Mouse (Mus musculus) cerebellum, postnatal 36 days (tissue): ENCODE results near the gene Il2ra.

Source experiments
- DNase-seq, 2 experiments: peaks; one replicate each; pipeline ENCODE4 v3.0.0; 2021 to 2022; ENCODE audit warnings: mixed read lengths in 2 of 2

Il2ra gene

DNA sequence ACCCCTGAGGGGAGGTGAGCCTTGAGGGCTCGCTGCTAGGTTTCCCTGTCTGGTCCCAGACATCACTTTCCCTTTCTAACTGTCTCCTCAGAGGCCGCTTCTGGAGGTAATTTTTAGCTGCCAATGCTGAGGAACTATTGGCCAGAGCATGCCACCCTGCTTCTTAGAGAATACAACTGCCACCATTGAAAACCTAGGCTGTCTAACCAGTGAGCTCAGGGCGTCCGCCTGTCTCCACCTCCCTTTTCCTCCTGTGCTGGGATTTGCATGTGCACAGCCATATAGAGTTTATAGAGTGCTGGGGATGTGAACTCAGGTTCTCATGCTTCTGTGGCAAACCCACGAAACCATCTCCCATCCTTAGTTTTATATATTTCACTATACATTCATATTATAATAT, 11.2 kb downstream of the Il2ra start:
- no peak for DNase-seq

DNA sequence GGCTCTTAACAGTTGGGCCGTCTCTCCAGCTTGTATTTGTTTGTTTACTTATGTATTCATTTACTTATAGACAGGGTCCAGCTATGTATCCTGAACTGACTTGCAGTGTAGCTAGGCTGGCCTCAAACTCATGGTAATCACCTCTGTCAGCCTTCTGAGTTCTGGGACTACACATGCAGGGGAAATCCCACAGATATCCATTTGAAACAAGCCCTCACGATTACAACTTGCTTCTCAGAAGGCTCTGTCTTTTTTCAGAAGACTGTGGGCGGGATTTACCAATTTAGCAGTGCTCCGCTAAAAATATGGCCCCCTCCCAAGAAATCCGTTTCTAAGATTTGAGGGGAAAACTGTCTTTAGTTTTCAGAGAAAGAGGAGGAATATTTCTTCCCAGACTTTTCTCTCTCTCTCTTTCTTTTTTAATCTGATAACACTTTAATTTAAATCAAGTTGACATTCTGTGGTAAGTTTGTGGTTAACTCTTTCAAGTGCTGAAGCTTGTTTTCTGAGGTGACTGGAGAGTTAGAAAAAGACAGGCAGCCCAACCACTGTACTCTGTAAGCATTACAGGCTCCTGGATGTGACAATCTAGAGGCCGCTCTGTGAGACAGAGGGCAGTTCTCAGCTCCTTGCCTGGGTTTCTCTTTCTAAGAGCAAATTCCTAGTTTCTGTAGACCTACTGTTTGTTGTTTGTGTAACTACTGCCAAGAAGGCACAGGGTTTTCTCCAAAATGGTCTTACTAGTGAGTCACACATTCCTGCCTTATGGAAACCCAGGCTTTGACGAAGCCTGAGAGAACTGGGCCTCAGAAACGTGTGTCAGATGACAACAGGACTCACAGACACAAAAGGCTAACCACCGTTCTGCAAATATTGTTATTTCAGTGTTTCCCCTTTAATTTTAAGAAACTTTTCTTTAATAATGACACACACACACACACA, 12.7 kb downstream of the Il2ra start:
- no peak for DNase-seq

DNA sequence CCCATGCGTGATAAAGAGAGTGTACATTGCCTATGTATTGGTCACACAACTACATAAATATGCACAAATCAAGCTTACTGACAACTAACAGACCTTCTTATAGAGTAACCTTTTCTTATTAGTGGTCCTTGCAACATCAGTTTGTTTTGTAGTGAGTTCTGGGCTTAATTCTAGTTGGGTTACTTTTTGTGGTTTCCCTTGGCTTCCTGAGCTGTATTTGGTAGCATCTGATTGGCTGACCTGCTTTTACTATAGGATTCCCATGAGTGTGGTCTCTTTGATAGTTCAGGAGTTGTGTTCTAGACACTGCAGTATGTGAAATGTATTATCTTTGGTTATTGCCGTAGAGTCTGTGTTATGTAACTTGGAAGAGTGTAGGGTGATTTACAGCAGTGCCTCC, 15.0 kb downstream of the Il2ra start:
- no peak for DNase-seq

DNA sequence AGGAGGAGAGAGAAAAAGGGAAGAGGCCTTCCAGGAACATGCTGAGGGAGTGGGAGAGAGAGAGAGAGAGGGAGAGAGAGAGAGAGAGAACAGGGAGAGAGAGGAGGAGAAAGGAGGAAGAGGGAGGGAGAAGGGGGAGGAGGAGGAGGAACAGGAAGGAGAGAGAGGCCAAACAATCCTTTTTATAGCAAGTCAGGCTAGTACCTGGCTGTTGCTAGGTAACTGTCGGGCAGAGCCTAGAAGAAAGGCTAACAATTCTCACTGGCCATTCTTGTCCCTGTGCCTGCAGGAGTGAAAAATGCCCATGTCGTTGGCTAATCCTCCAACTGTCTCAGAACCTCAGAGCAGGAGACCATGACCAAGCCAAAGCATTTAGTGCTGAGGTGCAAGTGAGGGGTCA, 16.7 kb downstream of the Il2ra start:
- DNase-seq = no peak

DNA sequence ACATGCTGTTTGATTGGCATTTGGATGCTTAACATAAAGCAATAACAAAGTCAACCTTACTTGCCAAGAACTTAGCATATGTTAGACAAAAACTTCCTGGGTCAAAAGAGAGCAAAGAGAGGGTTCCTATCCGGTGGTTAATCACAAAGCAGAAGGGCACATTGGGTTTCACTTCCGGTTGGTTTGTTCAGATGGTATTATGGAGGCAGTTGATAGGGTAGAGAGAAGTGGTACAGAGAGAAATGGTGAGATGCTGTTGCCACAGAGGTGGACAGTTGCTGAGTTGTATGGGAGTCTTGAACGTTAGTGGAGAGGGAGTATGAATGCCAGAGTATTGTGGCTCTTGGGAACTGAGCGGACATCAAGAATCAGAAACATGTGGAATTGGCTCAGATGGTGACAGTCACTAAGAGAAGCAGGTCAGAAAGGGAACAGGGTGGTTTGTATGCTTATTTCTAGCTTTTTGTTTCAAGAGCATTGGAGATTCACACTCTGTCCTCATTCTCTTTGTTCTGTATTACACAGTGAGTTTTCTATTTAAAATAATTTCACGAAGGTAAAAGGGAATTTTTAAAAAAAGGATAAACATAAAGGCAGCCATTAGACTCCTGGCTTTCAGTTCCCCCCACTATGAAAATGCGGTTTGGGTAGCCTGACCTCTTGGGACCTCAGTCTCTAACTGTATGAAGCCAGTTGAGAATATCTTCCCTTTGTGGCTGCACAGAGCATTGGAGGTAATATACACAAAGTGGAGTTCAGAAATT, 19.7 kb downstream of the Il2ra start:
- no peak for DNase-seq

DNA sequence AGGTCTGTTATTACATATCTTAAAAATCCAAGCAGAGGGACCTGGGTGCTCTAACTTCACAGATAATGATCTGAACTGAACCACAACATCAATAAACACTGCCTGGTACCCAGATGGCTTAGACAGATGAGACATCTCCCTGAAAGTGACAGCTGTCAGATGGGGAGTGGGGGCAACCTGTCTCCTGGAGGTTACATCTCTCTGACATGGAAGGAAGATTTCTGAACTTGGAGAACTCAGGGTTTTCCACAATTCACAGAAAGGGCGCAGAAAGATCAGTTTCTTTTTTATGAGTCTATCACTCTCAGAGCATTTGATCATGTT, 20.3 kb downstream of the Il2ra start:
- no peak for DNase-seq

DNA sequence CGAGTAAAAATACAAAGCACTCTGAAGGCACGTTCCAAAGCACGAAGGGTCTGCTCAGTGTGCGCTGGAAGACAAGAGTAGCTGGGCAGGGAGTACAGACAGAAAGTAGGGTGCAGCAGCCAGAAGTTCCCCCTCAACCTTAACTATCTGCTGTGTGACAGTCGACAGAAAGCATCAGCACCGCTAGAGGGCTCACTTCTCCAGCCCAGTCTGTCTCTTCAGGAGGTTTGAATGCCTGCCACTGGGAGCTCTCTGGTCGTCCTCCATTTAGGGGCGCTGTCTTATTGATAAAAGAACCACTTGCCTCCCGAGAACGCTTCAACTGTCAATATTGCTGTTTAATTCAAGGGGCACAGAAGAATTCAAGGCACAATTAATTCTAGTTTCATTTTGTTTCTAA, 21.4 kb downstream of the Il2ra start:
- peak; percentile 67 to 76 for DNase-seq

DNA sequence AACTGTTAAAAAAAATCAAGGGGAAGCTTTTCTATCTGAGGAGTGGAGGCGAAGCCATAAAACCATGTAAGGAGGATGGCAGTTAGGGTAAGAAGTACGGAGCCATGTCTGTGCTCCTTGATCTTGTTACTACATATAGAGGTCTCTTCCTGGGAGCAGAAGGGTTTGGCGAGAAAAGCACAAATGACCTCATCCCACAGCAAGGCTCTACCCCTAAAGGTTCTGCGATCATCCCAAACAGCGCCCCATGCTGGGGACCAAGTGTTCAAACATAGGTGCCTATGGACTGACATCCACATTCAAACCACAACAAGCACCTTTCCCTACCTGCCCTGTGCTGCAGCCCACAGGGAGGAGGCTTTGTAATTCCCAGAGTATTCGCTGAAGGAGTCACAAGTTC, 21.8 kb downstream of the Il2ra start:
- peak; percentile 33 to 49 for DNase-seq

DNA sequence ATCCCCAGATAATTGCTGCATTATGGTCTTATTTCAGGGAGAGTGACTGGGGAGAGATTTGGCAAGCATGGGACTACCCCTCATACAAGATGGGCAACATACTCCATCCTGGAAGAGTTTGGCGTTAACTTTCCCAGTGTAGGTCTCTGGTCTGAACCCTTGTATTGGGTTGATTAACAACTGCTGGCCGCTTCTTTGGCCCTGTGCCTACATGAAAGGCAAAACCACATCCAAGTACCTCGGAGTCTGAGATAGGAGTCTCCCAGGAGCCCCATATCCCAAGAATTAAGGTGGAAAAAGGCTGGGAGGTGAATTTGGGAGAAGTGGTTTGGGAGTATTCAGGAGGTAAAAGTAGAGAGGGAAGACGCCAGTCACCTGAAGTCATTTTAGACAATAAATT, 22.2 kb downstream of the Il2ra start:
- peak in 1 of 2 experiments; percentile 3 for DNase-seq

DNA sequence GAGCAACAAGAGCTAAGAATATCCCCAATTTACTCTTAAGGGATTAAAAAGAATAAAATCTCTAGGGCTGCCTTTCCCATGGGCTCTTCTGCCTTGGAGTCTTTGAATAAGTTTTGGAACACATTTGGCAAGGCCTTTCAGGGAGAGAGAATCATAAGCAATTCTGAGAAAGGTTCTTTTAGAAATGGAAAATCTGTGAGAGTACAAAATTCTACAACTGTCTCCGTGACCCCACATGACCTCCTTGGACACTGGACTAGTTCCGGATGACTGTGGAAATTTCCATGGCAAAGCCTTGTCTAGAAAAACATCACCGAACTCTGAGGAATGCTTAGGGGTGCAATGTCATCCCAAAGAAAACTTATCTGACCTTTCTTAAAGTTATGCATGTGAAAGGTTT, 22.7 kb downstream of the Il2ra start:
- DNase-seq = no peak

DNA sequence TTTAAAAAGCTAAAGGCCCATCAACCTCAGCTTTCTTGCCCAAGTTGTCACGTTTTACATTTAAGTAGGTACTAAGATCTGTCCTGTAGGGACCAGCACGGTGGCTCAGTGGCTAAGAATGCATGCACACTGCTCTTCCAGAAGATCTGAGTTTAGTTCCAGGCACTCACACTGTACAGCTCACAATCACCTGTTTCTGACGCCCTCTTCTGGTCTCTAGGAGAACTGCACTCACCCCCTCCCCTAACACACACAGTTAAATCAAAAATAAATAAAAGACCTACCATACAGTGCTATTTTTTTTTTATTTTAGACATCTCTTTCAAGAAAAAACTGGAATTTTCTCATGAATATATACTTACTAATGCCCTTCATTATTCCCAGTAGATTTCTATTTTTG, 29.5 kb downstream of the Il2ra start:
- no peak for DNase-seq

DNA sequence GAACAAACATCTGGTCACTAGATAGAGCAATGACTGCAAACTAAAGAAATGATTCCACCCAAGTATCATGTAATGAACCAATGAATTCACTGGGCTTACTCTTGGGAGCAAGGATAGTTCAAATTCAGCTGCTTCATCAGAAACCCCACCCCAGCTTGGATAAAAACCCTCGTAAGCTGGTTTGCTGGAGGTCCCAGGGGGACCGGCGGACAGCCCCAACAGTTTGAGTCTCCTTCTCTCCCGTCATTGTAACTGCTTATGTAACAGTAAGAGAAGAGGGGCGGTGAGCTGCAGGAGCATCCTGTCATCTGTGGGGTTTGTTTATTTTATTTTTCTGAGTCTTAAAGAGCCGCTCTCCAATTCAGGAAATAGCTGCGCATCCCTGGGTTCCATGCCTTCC, 37.0 kb downstream of the Il2ra start:
- DNase-seq = no peak

DNA sequence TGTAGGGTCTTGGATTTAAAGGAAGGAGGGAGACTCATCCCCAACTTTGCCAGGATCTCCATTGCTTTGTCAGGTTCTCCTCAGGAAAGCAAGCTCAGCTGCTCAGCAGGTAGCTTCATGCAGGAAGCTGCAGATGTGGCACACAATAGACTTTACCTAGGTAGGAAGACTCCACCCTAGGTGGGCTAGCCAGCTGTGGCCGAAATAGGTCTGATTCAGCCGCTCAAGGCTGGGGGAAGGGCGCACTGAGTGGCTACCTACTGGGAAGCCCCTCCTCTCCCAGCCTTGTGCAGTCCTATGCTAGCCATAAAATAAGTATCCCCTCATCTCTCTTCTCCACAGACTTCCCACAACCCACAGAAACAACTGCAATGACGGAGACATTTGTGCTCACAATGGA, 40.1 kb downstream of the Il2ra start:
- DNase-seq = no peak

DNA sequence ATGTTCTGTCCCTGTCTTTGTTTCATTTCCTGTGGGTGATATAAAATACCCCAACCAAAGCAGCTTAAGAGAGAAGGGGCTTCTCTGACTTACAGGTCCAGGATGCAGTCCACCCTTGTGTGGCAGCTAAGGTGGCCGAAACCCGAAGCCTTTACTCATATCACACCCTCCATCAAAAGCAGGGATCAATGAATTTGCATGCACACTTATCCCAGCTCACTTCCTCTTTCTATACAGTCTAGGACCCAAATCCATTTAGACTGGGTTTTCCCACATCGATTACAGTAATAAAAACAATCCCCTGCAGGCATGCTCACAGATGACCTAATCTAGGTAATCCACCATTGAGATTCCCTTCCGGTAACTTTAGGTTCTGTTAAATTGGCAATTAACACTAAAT, 43.9 kb downstream of the Il2ra start:
- no peak for DNase-seq

DNA sequence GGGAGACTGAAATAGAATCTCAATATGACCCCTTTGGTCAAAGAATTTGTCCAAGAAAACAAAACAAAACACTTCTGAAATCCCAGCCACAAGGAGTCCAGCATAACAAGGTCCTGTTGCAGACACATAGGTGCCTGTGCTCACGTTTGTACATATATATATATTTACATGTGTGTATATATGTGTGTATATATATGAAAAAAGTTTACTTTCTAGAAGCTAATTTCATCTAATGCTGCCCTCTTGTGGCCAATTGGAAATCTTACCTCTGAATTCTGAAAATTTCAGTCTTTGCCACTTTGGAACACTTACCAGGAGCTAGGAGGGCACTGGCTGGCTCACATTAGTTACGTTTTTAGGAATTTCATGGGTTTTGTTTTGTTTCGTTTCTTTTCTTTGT, 44.8 kb downstream of the Il2ra start:
- no peak for DNase-seq

DNA sequence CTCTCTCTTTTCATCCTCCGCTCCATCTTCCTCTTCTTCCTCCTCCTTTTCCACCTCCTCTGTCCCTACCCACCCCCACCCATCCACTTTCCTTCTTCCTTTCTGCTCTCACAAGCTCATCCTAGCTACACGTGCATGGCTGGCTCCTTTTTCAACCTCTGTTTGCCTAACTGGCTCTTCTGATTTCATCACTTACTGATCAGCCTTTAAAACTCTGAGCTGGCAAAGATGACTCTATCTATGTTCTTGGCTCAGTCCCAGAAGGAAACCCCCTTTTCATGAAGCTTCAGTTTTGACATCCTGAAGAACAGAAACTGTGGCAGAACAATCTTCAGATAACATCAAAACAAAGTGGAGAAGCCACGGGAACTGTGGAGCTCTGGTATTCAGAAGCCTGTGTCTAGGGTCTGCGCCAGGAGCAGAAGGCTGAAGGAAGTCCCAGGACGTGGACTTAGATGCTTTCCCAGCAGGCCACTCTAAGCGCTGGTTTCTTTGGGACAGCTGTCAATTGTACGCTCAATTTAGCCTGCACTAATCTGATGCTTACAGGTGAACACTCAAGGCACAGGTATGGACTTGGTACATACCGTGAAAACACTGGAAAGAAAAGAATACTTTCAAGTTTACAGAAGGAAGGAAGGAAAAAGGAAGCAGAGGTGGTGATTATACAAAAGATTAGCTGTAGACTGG, 47.7 kb downstream of the Il2ra start:
- DNase-seq = no peak

DNA sequence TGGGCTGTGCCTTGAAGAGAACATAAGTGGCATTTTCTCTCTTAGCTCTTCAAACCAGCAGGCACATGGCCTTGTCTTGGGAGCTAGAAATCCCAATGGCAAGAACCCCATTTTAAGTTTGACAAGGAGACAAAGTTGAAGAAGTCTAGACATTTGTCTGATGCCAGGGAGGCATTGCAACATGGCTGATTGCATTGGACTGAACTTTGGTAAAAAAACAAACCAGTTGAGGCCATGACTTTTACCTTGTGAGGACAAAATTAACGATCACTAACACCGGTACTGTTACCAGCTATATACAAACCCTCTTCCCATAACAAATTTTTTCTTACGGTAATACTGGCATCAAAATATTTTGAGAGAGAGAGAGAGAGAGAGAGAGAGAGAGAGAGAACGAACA, 50.7 kb downstream of the Il2ra start:
- no peak for DNase-seq

DNA sequence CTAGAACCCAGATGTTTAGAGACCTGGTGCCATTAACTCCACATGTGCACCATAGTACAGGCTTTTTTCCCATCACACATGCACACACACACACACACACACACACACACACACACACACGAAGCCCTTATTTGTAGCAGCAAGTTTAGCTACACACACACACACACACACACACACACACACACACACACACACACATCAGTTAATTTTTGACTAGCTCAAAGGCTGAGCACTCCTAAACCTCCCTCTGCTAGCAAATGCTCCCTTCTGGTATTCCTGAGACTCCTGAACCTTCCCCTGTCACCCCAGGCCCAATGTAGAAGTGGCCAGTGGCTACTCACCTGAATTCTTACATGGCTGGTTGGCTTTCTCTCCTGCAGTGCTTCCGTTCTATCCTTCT, 51.5 kb downstream of the Il2ra start:
- DNase-seq = no peak

DNA sequence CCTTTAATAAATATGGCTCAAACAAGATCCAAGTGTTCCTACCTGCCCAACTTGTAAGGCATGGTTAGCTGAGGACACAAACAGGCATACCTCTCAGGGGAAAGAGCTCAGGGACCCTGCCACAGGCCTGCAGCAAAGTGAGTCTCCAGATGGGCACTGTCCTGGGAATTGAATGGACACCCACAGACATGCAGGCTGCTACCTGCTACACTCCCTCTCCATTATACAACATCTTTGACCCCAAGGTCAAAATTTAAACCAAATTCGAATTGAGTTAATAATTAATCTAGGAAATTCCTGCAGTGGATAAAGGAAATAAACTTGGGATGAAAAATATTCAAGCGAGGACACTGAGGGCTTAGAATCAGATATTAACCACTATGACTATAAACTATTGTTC, 53.3 kb downstream of the Il2ra start:
- no peak for DNase-seq

DNA sequence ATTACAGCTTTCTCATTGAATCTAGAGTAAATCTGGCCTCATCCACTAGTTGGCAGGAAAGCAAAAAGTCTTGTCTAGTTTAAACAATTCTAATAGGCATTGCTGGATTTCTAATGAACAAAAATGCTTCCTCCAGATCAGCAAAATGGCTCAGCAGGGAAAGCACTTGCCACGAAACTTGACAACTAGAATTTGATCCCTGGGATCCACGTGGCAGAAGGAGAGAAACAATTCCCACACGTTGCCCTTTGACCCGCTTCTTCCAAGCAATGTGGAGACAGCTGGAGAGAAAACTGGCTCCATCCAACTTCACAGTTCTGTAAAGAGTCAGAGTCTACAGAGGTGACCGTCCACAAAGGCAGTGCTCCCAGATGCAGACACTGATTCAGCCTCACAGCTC, 56.4 kb downstream of the Il2ra start:
- no peak for DNase-seq

DNA sequence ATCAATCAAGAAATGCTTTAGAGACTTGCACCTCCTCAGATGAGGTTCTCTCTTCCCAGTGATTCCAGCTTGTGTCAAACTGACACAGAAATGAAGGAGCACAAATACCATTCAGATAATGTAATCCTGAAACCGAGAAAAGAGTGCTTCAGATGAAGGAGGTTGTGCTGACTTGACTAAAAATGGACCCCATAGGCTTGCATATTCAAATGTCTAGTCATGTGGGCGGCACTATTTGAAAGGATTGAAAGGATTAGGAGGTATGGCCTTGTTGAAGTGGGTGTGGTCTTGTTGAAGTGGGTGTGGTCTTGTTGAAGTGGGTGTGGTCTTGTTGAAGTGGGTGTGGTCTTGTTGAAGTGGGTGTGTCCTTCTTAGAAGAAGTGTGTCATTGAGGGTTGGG, 57.3 kb downstream of the Il2ra start:
- no peak for DNase-seq

DNA sequence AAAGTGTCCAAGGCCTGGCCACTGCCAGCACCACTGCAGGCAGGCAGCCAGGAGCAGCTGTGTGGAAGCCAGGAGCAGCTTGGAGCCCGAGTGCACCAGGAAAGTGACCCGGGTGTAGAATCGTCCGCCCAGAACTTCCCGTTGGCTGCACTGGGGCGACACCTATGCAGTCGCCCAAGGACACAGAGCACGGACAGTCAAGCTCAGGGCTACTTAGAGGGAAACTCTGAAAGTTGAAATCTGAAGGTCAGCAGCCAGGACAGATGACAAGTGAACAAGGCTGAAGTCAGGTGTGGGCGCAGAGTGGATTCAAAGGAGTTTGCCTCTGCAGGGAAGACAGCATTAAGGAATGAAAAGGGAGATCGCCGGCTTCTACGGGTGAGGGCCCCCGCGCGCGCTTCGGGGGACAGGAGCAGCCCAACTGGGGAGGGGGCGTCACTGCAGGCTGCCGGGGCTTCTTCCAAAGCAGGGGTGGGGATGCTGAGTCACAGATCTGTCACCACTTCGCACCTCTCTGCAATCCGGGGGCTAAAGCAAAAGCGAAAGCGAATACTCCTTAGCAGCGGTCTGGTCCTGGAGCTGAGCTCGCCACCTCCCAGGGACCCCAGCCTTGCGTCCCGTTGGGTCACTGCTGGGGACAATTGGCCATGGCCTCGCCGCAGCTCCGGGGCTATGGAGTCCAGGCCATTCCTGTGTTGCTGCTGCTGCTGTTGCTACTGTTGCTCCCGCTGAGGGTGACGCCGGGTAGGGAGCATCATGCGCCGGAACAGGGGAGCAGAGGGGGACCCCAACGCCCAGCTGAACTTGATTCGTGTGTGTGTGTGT, 62.8 kb downstream of the Il2ra start, which contains the start of gene Il15ra:
Gene Il15ra (plus strand): TSS at position 90 of the 825 bp plus-strand sequence.
- DNase-seq = peak; percentile 16 to 27
